Mouse (Mus musculus) A20 (cell line): ENCODE measurements around the gene Akirin1.

ENCODE experiments used
- DNase-seq: peaks from one replicate; pipeline ENCODE4 v3.0.0-alpha.2; 2011; ENCODE audit warnings: low read depth, low spot score

The Akirin1 gene

DNA sequence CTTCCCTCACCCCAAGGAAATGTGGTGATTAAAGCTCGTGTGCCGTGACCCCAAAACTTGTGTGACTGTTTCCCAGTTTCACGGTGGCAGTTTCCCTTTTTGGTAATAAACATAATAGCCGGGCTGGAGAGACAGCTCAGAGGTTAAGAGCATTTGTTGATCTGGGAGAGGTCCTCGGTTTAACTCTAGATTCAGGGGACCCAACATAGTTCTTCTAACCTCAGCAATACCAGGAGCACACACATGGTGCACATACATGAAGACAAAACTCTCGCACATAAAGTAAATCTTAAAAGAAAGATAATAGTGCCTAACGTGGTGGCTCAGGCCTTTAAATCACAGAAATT is 31.7 kb downstream of the Akirin1 start:
- DNase-seq, result no peak

GRCm38 (mm10) chr4:123717574-123718433 is 32.3 kb downstream of the Akirin1 start, which contains the start of gene Ndufs5:
Gene Ndufs5 (minus strand): TSS chr4:123718202.
- DNase-seq, result peak; percentile 97

GRCm38 (mm10) chr4:123712431-123712830 is 37.7 kb downstream of the Akirin1 start:
- DNase-seq, result no peak

- DNase-seq, result peak; percentile 18
These were observed 42.8 kb downstream of the Akirin1 start for GRCm38 (mm10) chr4:123707340-123707739.

DNA sequence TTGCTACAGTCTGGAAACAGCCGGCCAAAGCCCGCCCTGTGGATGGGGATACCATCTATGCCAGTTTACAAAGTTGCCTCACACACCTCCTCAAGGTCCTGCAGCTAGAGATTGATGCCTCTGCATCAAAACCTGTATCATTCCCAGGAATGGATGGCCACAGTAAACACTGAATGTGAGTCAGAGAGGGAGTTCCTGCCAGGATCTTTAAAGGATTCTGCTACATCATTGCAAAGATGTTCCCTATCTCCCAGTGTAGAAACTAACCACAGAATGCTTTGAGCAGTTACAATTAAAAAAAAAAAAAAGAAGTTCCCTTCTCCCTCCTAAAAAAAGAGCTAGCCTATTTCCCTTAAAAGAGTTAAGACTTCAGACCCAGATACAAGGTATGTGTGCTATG is 44.8 kb downstream of the Akirin1 start:
- DNase-seq, result no peak

DNA sequence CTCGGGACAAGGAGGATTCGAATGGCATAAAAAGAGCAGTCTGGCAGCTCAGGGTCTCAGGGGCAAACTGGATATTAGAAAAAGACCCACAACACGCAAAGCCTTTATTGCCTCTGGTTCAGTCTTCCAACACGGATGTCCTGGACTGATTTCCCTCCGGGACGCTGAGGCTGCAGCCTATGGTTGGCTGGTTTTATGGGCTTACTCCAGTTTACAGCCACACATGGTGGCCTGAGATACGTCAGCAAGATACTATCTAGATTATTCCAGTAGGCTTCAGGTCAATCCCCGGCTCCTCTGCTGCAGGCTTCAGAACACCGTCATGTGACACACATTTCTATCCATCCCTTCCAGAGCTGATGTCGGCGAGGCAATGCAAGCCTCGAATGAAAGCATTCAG is 56.8 kb downstream of the Akirin1 start:
- no peak for DNase-seq

GRCm38 (mm10) chr4:123692071-123692470 is 58.1 kb downstream of the Akirin1 start:
- no peak for DNase-seq

DNA sequence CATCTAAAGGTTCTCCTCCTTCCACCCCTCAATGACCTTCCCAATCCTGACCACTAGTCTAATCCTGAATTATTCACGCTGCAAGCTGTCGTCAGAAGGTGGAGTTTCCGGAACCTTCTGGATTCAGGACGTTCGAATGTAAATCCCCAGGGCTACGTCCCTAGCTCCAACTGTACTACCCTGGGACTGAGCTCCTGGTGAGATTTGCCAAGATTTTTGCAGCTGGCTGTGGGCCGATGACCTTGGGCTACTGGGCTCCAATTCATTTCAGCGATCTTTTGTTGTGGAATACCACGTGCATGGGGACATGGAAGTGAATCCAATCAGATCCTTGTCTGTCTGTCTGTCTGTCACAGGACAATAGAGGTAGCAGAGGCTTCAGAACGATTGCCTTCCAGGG is 59.8 kb downstream of the Akirin1 start:
- no peak for DNase-seq

DNA sequence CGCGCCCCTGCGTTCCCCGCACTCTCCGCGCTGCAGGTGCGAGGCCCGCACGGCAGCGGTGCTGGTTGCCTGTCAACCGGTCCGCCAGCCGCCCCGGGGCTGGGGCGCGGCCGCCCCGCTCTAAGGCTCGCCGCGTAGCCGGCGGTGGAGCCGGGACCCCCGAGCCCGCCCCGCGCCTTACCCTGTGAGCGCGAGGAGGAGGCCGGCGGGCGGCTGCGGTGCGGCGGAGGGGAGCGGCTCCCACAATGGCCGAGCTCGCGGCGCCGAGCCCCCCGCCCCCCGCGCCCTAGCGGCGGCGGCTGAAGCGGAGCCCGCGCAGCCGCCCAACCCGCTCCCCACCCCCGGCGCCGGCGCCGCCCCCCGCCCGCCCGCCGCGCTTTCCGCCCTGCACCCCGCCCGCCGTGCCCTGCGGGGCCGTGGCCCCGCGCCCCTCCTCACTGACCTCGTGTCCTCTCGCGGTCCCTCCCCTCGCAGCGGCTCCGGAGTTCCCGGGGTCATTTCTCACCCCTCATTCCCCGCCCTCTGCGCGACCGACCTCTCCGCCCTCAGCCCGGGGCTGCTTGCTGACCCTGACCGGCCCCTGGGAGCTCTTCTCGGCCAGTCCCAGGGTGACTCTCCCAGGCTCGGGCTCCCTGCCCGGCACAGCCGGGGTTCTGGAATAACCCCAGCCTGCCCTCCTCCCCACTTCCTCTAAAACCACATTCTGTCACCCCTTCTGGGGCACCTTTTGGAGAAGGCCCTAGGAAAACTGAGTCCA is 62.9 kb downstream of the Akirin1 start:
- no peak for DNase-seq

DNA sequence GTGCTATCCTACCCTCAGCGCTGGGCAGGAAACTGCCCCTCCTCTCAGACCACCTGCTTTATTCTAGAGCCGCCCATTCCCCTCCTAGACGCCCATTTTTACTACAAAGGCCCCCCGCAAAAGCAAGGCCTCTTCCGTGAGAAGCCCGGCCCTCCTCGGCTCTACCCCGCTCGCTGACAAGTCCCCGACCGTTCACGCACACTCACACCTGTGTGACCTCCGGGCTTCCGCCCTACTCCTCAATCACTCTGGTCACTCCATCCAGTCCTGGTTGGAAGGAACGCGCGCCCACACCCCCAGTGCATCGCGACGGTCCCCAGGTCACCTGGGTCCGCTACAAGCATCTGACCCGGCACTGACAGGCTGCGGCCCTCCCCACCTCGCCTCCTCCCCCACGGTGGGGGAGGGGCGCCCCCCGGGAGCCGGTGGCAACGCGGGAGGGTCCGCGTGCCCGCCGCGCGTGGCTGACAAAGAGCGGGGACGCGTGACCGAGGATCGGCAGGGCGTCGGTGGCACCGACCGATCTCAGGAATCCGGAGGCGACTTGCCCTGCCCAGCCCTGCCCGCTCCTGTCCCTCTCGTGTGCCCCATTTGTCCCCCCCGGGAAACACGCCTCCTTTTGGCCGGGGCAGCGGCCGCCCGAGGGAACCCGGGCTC is 63.6 kb downstream of the Akirin1 start:
- DNase-seq, result no peak

GRCm38 (mm10) chr4:123685506-123686242 is 64.5 kb downstream of the Akirin1 start:
- DNase-seq, result no peak

GRCm38 (mm10) chr4:123685046-123685445 is 65.1 kb downstream of the Akirin1 start:
- no peak for DNase-seq
